Mouse (Mus musculus) splenic B cell, adult 2 months (primary cell): Measurements from ENCODE around the gene Extl1.

ENCODE experiments used
- DNase-seq: peaks from one replicate; pipeline ENCODE4 v3.0.0-alpha.2; 2011; ENCODE audit warnings: low read depth, low spot score
- H3K27me3 ChIP-seq: 2 replicates; pipeline ENCODE4 v1.6.1; 2012; ENCODE audit warnings: mild to moderate bottlenecking, low read length, moderate library complexity, mixed read lengths; ENCODE audit not compliant: control insufficient read depth, poor library complexity, insufficient read depth, severe bottlenecking
- H3K36me3 ChIP-seq: 2 replicates; pipeline ENCODE4 v1.6.1; 2012; ENCODE audit warnings: mild to moderate bottlenecking, low read length, moderate library complexity, mixed read lengths; ENCODE audit not compliant: control insufficient read depth, poor library complexity, insufficient read depth, severe bottlenecking

The Extl1 gene

GRCm38 (mm10) chr4:134324655-134325054 lies 59.0 kb downstream of the Extl1 start:
- Histone ChIP-seq H3K27me3 (no peaks in the 10 kb centered on the region), H3K36me3 (no peaks in the 10 kb centered on the region)
- no peak for DNase-seq

- H3K27me3 ChIP-seq, result no peaks in the 10 kb centered on the region
- DNase-seq, result no peak
- no peaks in the 10 kb centered on the region for H3K36me3 ChIP-seq
Measured at GRCm38 (mm10) chr4:134321524-134321923, 62.1 kb downstream of the Extl1 start.

- Histone ChIP-seq H3K27me3 (no peaks in the 10 kb centered on the region), H3K36me3 (no peaks in the 10 kb centered on the region)
- DNase-seq, result no peak
Measured at GRCm38 (mm10) chr4:134319674-134320073, 64.0 kb downstream of the Extl1 start.

- no peaks in the 10 kb centered on the region for H3K27me3 ChIP-seq
- DNase-seq, result no peak
- no peaks in the 10 kb centered on the region for H3K36me3 ChIP-seq
Measured at GRCm38 (mm10) chr4:134319074-134319473, 64.6 kb downstream of the Extl1 start.

GRCm38 (mm10) chr4:134316390-134316789 lies 67.3 kb downstream of the Extl1 start:
- H3K27me3 ChIP-seq, result no peaks in the 10 kb centered on the region
- no peak for DNase-seq
- H3K36me3 ChIP-seq, result no peaks in the 10 kb centered on the region

- no peak for DNase-seq
- Histone ChIP-seq H3K36me3 (no peaks in the 10 kb centered on the region), H3K27me3 (no peaks in the 10 kb centered on the region)
Measured at GRCm38 (mm10) chr4:134315470-134315869, 68.2 kb downstream of the Extl1 start.

- DNase-seq, result no peak
- H3K36me3 ChIP-seq, result no peaks in the 10 kb centered on the region
Measured at GRCm38 (mm10) chr4:134314876-134315275, 68.8 kb downstream of the Extl1 start, which contains the start of gene Trim63. Gene Trim63, plus strand, starts transcription at chr4:134315120.

GRCm38 (mm10) chr4:134314081-134314655 lies 69.5 kb downstream of the Extl1 start:
- H3K27me3 ChIP-seq, result no peaks in the 10 kb centered on the region
- no peaks in the 10 kb centered on the region for H3K36me3 ChIP-seq
- no peak for DNase-seq

More at GRCm38 (mm10) chr4:134314876-134315275, 68.8 kb downstream of the Extl1 start, which contains the start of gene Trim63:
- H3K27me3 ChIP-seq, result no peaks in the 10 kb centered on the region

- Histone ChIP-seq H3K36me3 (no peaks in the 10 kb centered on the region), H3K27me3 (no peaks in the 10 kb centered on the region)
- DNase-seq, result peak; percentile 32
Measured at GRCm38 (mm10) chr4:134312901-134313300, 70.7 kb downstream of the Extl1 start.

- H3K27me3 ChIP-seq, result no peaks in the 10 kb centered on the region
- DNase-seq, result no peak
- H3K36me3 ChIP-seq, result no peaks in the 10 kb centered on the region
Measured at GRCm38 (mm10) chr4:134312341-134312740, 71.3 kb downstream of the Extl1 start.

- no peak for DNase-seq
- no peaks in the 10 kb centered on the region for H3K36me3 ChIP-seq
- no peaks in the 10 kb centered on the region for H3K27me3 ChIP-seq
Measured at GRCm38 (mm10) chr4:134311784-134312183, 71.9 kb downstream of the Extl1 start.

- H3K36me3 ChIP-seq, result no peaks in the 10 kb centered on the region
- H3K27me3 ChIP-seq, result no peaks in the 10 kb centered on the region
- DNase-seq, result no peak
Measured at GRCm38 (mm10) chr4:134310656-134311055, 73.0 kb downstream of the Extl1 start.

- H3K27me3 ChIP-seq, result no peaks in the 10 kb centered on the region
- no peak for DNase-seq
- no peaks in the 10 kb centered on the region for H3K36me3 ChIP-seq
Measured at GRCm38 (mm10) chr4:134310106-134310505, 73.5 kb downstream of the Extl1 start.

- peak; percentile 50 for DNase-seq
- H3K36me3 ChIP-seq, result no peaks in the 10 kb centered on the region
- H3K27me3 ChIP-seq, result no peaks in the 10 kb centered on the region
Measured at GRCm38 (mm10) chr4:134307367-134308072, 76.1 kb downstream of the Extl1 start.

- DNase-seq, result no peak
- Histone ChIP-seq H3K36me3 (no peaks in the 10 kb centered on the region), H3K27me3 (no peaks in the 10 kb centered on the region)
Measured at GRCm38 (mm10) chr4:134306963-134307362, 76.7 kb downstream of the Extl1 start.
